Mouse (Mus musculus) megakaryocyte, embryonic 14.5 days (primary cell): Measurements from ENCODE around the gene Fgd3.

Experiments
- FLI1 ChIP-seq: IDR thresholded peaks from 2 replicates; pipeline ENCODE4 v1.6.1; 2012; ENCODE audit warnings: low read length, inconsistent platforms, mixed read lengths
- GATA1 ChIP-seq: IDR thresholded peaks from 3 replicates; pipeline ENCODE4 v1.6.1; 2012; ENCODE audit warnings: mixed read lengths, low read length, inconsistent platforms, borderline replicate concordance

DNA sequence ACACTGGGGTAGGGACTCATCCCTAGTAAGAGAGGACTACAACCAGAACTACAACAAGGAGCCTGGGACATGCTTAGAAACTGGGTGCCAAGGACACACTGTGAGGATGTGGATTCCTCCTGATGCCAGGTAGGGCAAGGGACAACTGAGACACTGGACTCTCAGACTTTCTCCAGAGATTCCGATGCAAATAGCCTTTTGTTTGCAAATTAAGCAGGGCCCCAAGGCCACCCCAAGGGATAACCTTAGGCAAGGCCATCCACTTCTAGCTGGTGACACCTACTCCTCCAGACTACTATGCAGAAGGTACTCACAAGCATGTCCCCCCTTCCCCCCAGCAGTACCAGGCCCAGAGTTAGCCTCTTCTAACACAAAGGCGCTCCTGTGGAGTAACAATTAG lies 73.5 kb downstream of the Fgd3 start:
- TF ChIP-seq GATA1, result no peak
- TF ChIP-seq FLI1, result no peak
